Mouse (Mus musculus) kidney, postnatal 14 days (tissue): ENCODE measurements around the gene Omd.

Experiments
- DNase-seq: peaks from one replicate; pipeline ENCODE4 v3.0.0; 2022; ENCODE audit warnings: mixed read lengths

The Omd gene

DNA sequence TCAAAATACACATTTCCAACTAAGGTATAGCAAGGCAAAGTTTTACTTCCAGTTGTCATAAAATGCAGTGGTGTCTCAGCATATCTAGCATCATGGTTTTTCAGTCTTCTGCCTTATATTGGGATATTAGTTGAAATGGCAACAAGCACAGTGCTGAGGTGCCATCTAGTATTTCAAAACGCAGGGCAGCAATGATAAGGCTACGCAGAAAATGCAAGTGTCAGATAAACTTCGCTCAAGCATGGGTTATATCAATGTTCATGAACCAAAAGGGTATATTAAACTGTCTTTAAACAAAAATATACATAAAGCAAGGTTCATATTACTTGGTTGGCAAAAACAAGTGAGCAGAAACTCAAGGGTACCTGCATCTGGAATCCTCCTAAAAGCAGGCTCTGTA, 34.8 kb downstream of the Omd start:
- no peak for DNase-seq

DNA sequence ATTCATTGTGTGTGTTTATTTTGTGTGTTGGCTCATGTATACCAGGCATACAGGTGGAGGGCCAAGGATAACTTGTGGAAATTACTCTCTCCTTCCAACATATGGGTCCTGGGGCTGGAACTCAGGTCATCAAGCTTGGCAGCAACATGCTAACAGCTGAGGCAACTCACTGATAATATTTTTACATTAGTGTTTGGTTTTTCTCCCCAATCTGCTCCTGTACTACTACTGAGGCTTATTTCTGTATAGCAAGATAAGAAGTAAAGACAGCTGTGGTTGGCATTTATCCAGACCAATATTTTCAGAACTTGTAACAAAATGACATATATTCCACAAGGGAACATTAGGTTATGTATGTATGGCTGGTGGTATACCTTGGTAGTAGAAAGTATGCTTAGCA, 36.1 kb downstream of the Omd start:
- DNase-seq = no peak

DNA sequence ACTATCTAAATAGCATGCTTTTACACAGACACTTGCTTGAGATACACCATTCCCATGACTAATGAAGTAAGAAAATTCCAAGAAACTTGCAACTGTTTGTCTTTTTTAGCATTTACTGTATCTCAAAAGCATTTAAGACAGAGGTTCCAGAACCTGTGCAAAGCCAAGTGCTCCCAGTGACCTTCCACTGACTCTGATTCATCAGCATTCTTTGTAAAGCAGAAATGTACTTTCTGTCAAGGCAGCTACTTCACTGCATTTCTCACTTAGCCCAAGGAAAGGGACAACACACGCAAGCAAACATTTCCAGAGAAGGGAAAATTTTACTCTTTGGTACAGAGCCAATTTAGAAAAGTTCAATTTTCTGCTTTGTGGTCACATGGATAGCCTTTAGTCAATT, 41.0 kb downstream of the Omd start:
- DNase-seq = no peak

DNA sequence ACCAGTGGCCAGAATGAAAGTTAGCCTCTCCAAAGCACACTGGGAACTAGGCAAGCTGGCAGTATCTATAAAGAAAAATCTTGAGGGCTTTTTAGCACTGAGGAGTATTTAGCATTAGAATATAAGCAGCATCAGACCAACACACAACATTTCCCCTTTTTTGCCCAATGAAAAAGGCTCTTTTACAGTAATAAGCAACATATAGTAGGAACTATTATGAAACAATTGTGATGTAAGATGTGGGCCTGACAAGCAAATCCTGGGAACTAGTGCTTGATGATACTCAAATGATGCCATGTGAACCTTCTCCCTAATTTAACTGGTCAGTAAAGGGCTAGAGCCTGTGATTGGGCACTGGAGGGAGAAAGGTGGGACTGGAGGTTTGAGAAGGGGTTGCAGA, 45.9 kb downstream of the Omd start:
- DNase-seq = no peak

DNA sequence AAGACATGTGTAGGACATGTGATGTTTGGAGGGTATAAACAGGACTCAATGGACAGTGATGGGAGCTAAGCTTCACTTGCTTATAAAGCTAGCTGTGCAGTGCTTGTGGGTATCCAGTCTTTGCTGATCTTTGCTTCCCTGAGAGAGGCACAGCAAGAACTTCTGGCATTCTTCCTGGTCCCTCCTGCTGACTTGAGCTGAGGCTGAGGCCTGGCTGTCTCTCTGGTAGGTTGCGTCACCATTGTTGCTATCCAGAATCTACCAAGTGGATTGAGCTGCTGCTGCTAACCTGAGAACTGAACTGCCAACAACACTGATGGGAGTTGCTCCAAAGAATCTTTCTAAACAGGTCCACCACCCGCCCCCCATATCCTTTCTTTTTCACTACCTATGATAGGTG, 46.8 kb downstream of the Omd start:
- no peak for DNase-seq

DNA sequence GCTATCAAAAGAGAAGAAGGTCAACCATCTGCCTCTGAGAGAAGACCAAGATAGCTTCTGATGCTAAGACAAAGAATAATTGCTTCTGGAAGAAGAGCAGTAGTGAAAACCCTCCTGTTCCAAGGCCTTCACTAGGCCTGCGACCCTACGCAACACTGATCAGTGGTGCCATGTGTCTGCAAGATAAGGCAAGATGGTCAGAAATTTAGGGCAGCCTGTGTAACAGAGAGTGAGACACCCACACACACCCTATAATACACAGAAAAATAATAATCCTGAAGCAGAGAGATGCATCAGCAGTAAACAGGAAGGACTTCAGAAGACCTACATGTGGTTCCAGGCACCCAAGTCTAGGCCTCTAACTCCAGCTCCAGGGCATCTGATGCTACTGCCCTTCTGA, 57.7 kb downstream of the Omd start:
- no peak for DNase-seq
